Mouse (Mus musculus) hindbrain, postnatal 0 days (tissue): ENCODE measurements at regions not wholly inside any gene's neighbourhood (a gene's known extent, or its start where the extent isn't known, plus 50 kb on each side); places are given as distances from the start of the nearest gene placed in this dataset.
A peak's percentile ranks its signal among the peaks of the same experiment; 100 is the strongest.

Experiments used
- ATAC-seq: fragments of 200-750 bp; cut with Nextera tagmentation; 2 replicates; pipeline ENCODE4 v1.8.0; 2017; ENCODE audit warnings: mild to moderate bottlenecking, moderate TSS enrichment, moderate library complexity
- DNase-seq: peaks from one replicate; pipeline ENCODE4 v3.0.0-alpha.2; 2015; ENCODE audit warnings: low spot score
- H3K27ac ChIP-seq: fragments of 300-500 bp; sonication (generic); 2 replicates; pipeline ENCODE4 v1.5.1; 2014; ENCODE audit warnings: mild to moderate bottlenecking
- H3K27me3 ChIP-seq: fragments of 300-500 bp; sonication (generic); 2 replicates; pipeline ENCODE4 v1.6.1; 2014; ENCODE audit warnings: low read length, mixed read lengths; ENCODE audit not compliant: insufficient read depth
- H3K36me3 ChIP-seq: fragments of 300-500 bp; sonication (generic); 2 replicates; pipeline ENCODE4 v1.6.1; 2014; ENCODE audit warnings: low read length, mixed read lengths; ENCODE audit not compliant: insufficient read depth
- H3K4me1 ChIP-seq: fragments of 300-500 bp; sonication (generic); 2 replicates; pipeline ENCODE4 v1.6.1; 2014; ENCODE audit warnings: antibody characterized with exemption, low read length, mixed read lengths; ENCODE audit not compliant: insufficient read depth
- H3K4me2 ChIP-seq: fragments of 300-500 bp; sonication (generic); 2 replicates; pipeline ENCODE4 v1.6.1; 2014; ENCODE audit warnings: low read depth, mild to moderate bottlenecking, low read length, moderate library complexity, mixed read lengths
- H3K4me3 ChIP-seq: fragments of 300-500 bp; sonication (generic); 2 replicates; pipeline ENCODE4 v1.5.1; 2014; ENCODE audit warnings: low read length
- H3K9ac ChIP-seq: fragments of 300-500 bp; sonication (generic); replicated peaks from 2 replicates; pipeline ENCODE4 v1.6.1; 2014; ENCODE audit warnings: mild to moderate bottlenecking, low read length, moderate library complexity, mixed read lengths
- H3K9me3 ChIP-seq: fragments of 300-500 bp; sonication (generic); 2 replicates; pipeline ENCODE4 v1.6.1; 2016; ENCODE audit warnings: low read length, mixed read lengths
- CTCF ChIP-seq: IDR thresholded peaks from 2 replicates; pipeline ENCODE4 v1.5.1; 2016; ENCODE audit warnings: antibody characterized with exemption, control low read depth, low read depth
- WGBS: fragments of 180-500 bp; shearing (Covaris S2); extraction: QIAGEN DNeasy Blood & Tissue Kit; methylation state at CpG from one replicate; pipeline ENCODE4 v1.1.7; 2014; 5-methylcytosine and 5-hydroxymethylcytosine counted together

GRCm38 (mm10) chr5:113408588-113408987 is 51.5 kb downstream of the Aym1 start:
- TF ChIP-seq CTCF = no peak

GRCm38 (mm10) chr5:113410963-113411362 is 53.9 kb downstream of the Aym1 start:
- DNase-seq (no peak), ATAC-seq (no peak)
- 57% methylated on average over 13 of the region's 13 CpGs for WGBS
- no peaks in the 10 kb centered on the region for H3K27me3 ChIP-seq
- TF ChIP-seq CTCF = no peak
- no peaks in the 10 kb centered on the region for H3K36me3 ChIP-seq
- H3K4me1 ChIP-seq = no peaks in the 10 kb centered on the region
- no peak overlapping the region for H3K9ac ChIP-seq
- H3K27ac ChIP-seq = peak overlapping the region; percentile 22; the same call in 1 of the 2 replicates
- H3K4me3 ChIP-seq = no peak overlapping the region
- H3K9me3 ChIP-seq = no peaks in the 10 kb centered on the region
- no peak overlapping the region for H3K4me2 ChIP-seq

More at GRCm38 (mm10) chr5:113408588-113408987, 51.5 kb downstream of the Aym1 start:
- ATAC-seq (no peak), DNase-seq (no peak)
- H3K36me3 ChIP-seq = no peaks in the 10 kb centered on the region
- no peaks in the 10 kb centered on the region for H3K27me3 ChIP-seq
- no peaks in the 10 kb centered on the region for H3K9me3 ChIP-seq
- H3K4me2 ChIP-seq = no peak overlapping the region
- no peak overlapping the region for H3K9ac ChIP-seq
- WGBS = 44% methylated on average over 3 of the region's 3 CpGs
- no peaks in the 10 kb centered on the region for H3K4me1 ChIP-seq
- H3K27ac ChIP-seq = no peak overlapping the region
- H3K4me3 ChIP-seq = no peak overlapping the region

DNA sequence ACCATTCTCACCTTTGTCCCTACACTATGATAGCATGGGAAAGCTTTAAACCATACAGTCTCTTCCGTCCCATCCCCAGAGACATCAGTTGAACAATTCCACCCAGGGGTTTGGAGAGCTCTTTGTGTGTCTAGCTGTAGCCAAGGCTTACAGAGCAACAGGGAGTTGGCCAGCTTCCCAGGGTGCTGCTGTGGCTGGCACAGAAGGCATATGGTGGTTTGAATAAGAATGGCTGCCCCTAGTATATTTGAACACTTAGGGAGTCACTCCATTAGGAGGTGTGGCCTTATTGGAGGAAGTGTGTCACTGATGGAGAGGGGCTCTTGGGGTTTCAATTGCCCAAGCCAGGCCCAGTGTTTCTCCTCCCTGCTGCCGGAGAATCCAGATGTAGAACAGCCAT is 57.5 kb downstream of the Aym1 start:
- Histone ChIP-seq H3K4me3 (no peak overlapping the region), H3K27me3 (no peaks in the 10 kb centered on the region), H3K27ac (no peak overlapping the region), H3K4me1 (peaks cover 6% of the 10 kb centered on the region; the same call in 1 of the 2 replicates), H3K36me3 (no peaks in the 10 kb centered on the region), H3K4me2 (no peak overlapping the region), H3K9ac (no peak overlapping the region), H3K9me3 (no peaks in the 10 kb centered on the region)
- DNase-seq = peak; percentile 81
- 51% methylated on average over 2 of the region's 2 CpGs for WGBS
- TF ChIP-seq CTCF = no peak
- ATAC-seq = peak; percentile 58; the same call in 1 of the 2 replicates

GRCm38 (mm10) chr5:113418335-113419013 is 61.4 kb downstream of the Aym1 start:
- H3K27ac ChIP-seq = no peak overlapping the region
- WGBS = 71% methylated on average over 22 of the region's 22 CpGs
- ATAC-seq = peak; percentile 51; the same call in 1 of the 2 replicates

GRCm38 (mm10) chr5:113420619-113421018 is 63.5 kb downstream of the Aym1 start:
- 26% methylated on average over 5 of the region's 5 CpGs for WGBS
- no peaks in the 10 kb centered on the region for H3K9me3 ChIP-seq
- no peaks in the 10 kb centered on the region for H3K27me3 ChIP-seq
- H3K27ac ChIP-seq = no peak overlapping the region
- H3K4me1 ChIP-seq = peaks cover 23% of the 10 kb centered on the region
- H3K4me3 ChIP-seq = no peak overlapping the region
- ATAC-seq (no peak), DNase-seq (no peak)
- no peak overlapping the region for H3K9ac ChIP-seq
- no peak for TF ChIP-seq CTCF
- no peaks in the 10 kb centered on the region for H3K36me3 ChIP-seq
- no peak overlapping the region for H3K4me2 ChIP-seq

More at GRCm38 (mm10) chr5:113418335-113419013, 61.4 kb downstream of the Aym1 start:
- H3K4me3 ChIP-seq = no peak overlapping the region
- no peak overlapping the region for H3K4me2 ChIP-seq
- H3K9me3 ChIP-seq = no peaks in the 10 kb centered on the region
- H3K4me1 ChIP-seq = peaks cover 23% of the 10 kb centered on the region
- no peaks in the 10 kb centered on the region for H3K27me3 ChIP-seq
- H3K36me3 ChIP-seq = no peaks in the 10 kb centered on the region
- no peak for TF ChIP-seq CTCF
- H3K9ac ChIP-seq = no peak overlapping the region
- DNase-seq = no peak

- Histone ChIP-seq H3K27ac (no peak overlapping the region), H3K36me3 (no peaks in the 10 kb centered on the region), H3K27me3 (no peaks in the 10 kb centered on the region), H3K4me1 (peaks cover 23% of the 10 kb centered on the region), H3K4me2 (no peak overlapping the region), H3K9ac (0 out of 2 replicates have a peak overlapping the region, but pooled peaks have one; percentile 3), H3K9me3 (no peaks in the 10 kb centered on the region), H3K4me3 (no peak overlapping the region)
- no peak for TF ChIP-seq CTCF
- ATAC-seq = no peak
- DNase-seq = peak; percentile 38
- WGBS = 52% methylated on average over 13 of the region's 13 CpGs
Measured at GRCm38 (mm10) chr5:113421993-113422725, 65.1 kb downstream of the Aym1 start.
